Mouse (Mus musculus): ENCODE measurements around the gene Smurf2. TPM values are rescaled to one million over a fixed set of nuclear protein-coding genes. Genes with fewer than 3 reads are reported as not detected.

Smurf2 gene
- total RNA-seq, 2 experiments from 2014 or later = 36.1 to 37.0 TPM

- no peak for DNase-seq
Measured at GRCm38 (mm10) chr11:106907253-106907652, 13.3 kb downstream of the Smurf2 start.

- no peak for DNase-seq
Measured at GRCm38 (mm10) chr11:106905707-106906106, 14.8 kb downstream of the Smurf2 start.

GRCm38 (mm10) chr11:106899804-106900203 lies 20.7 kb downstream of the Smurf2 start:
- DNase-seq = no peak

DNA sequence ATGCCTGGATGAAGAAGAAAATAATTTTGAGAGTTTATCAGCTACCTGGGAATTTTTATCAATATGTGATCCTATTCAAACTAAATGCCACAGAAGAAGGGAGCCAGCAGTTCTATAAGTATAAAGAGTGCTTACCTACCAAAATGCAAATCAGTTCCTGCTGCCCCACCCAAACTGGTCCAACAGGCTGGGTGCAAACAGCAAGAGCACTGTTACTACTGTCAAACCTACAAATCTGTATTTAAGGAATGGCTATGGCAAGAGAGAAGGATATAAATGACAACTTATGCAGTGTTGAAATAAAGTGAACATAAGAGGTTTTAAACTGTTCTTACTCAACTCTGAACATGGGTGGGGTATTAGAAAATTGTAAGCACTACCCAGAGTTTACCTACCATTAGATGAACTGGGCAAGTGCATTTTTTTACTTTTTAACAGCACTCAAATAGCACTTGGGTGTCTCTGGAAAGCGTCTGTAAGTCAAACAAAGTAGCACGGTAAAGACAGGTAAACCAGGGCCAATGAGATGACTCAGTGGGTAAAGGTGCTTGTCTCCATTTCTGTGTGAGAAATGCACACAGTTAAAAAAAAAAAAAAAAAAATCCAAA lies 23.9 kb downstream of the Smurf2 start:
- no peak for DNase-seq

- DNase-seq = no peak
Measured at GRCm38 (mm10) chr11:106883656-106884055, 36.9 kb downstream of the Smurf2 start.

- DNase-seq = no peak
Measured at GRCm38 (mm10) chr11:106872650-106873049, 47.9 kb downstream of the Smurf2 start.

DNA sequence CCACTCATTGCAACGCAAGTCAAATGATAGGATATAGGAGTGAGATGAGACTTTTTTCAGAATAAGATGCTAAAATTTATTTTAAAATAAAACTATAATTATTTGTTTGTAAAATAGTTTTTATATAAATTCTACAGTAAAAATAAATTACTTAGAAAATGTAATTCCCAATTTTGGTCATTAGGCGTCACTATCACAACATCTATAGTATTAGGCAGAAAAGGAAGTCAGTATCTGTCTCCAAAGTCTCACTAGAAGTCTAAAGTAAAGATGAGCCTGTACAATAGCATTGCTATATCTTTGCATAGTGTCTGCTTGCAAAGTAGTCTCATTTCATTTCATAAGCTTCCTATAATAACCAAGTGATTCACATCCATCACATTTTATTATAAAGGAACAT lies 69.1 kb downstream of the Smurf2 start:
- DNase-seq = peak in 1 of 2 experiments; percentile 33

DNA sequence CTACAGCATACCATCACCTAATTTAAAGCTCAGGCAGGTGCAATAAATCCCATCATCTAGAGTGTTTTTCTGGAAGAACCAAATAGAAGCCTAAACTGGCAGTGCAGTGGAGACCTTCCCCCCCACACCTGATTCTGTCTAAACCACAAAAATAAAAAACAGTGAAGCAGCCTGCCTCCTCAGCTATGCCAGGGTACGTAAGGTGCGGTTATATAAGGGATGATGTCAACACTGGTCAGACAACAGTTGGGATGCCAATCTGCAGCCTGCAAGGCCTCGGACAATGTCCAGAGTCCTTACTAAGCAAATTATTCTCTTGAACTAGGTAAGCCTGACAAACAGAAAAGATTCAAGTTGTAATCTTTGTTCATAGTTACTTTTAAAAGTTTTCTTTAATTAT lies 78.5 kb downstream of the Smurf2 start:
- no peak for DNase-seq

DNA sequence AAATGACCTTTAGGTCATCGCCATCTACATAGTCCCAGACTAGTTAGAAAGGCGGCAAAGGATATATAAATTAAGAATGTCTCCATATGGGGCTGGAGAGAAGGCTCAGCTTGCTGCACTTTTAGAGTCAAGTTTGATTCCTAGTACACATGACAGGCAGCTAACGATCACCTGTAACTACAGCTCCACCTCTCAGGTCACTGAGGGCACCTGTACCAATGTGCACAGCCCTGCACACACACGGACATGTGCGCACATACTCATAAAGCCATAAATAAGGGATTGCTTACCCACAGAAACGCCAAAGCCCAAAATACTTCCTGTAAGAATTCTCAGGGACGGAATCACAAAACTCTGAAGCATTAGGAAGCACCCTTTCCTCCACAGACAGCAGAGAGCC lies 92.4 kb downstream of the Smurf2 start:
- no peak for DNase-seq

GRCm38 (mm10) chr11:106824403-106824802 lies 96.1 kb downstream of the Smurf2 start:
- DNase-seq = no peak

GRCm38 (mm10) chr11:106823741-106824140 lies 96.8 kb downstream of the Smurf2 start:
- no peak for DNase-seq

- DNase-seq = no peak
Measured at GRCm38 (mm10) chr11:106822911-106823310, 97.6 kb downstream of the Smurf2 start.

- no peak for DNase-seq
Measured at GRCm38 (mm10) chr11:106822491-106822890, 98.0 kb downstream of the Smurf2 start.

GRCm38 (mm10) chr11:106821397-106821796 lies 99.1 kb downstream of the Smurf2 start:
- no peak for DNase-seq

DNA sequence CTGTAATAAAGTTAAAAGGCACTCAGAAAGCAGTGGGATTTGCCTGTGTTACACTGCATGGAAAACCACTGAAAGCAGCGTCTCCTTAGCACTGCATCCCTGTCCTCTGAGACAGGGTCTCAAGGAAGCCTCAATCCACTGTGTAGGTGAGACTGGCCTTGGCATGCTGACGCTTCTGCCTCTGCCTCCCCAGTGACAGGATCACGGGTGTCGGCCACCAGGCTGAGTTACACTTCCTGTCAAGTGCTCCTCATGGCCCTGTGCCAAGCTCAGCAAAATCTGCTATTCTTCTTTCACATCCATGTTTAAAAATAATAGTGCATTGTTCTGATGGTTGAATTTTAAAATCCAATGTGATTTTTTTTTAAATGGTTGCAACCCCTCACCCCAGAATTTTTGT lies 99.5 kb downstream of the Smurf2 start:
- peak; percentile 75 to 87 for DNase-seq

DNA sequence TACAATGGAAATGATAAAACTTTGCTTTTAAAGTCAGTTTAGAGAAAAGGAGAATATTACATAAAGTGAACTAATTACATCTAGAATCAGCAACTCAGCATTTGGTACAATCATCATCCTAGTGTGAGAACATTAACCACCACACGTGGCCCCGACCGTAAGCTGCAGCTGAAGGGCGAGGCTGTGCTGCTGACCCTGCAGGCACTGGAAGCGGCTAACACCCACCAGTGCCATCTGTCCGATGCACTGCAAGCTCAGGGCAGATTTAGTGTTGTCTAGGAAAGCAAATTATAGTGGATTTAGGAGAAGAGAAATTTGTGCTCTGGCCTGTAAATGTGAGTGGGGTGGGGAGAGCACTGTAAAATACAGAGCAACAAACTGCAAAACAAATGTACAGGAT lies 100.3 kb downstream of the Smurf2 start:
- no peak for DNase-seq

DNA sequence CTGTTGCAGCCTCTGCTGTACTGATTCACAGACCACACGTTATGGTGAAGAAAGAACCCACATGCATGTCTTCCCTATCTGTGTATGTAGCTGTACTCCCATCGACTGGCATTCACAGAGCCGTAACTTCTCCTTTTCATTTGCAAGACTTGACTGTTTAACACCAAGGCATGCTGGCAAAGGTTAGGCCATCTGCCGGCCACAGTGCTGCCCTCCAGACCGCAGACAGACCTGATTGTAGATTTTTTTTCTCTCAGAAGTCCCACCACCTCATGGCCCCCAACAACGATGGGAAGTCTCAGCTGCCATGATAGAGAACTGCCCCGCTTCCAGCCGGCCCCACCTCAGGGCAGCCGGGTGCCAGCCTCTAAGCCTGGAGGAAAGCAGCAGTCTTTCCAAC lies 100.9 kb downstream of the Smurf2 start:
- no peak for DNase-seq

- DNase-seq = peak in 1 of 2 experiments; percentile 26
Measured at GRCm38 (mm10) chr11:106818341-106818740, 102.2 kb downstream of the Smurf2 start.

DNA sequence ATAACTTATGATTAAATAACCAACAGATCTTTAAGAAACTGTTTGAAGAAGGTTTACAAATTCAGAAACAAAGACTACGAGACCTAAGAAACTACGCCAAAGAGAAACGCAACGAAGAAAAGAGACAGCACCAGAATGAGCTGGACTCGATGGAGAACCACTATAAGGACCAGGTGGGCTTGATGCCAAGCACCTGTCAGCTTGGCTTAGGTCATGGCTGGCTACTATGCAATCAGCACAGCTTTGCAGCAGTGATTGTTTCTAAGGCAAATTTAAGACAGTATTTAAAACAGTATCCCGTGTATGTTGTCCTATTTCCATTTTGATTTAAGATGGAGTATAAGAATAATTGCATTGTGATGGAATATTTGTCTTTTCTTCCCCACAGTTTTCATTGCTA lies 102.7 kb downstream of the Smurf2 start:
- DNase-seq = no peak

DNA sequence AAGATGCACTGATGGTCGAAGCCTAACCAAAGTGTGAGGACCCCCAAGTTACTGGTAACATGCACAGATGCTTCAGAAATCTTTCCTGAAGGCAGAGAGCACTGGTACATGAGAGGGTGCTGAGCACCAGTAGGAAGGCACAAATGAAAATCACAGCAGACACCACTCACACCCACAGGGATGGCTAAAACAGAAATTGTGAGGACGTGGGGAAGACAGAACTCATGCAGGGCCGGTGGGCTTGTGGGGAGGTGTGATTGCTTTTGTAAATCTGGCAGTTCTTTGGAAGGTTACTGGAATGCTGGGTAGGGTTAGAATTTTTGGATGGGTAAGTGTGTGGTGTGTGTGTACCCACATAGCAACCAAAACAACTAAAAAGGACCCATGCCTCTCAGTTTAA lies 103.4 kb downstream of the Smurf2 start:
- no peak for DNase-seq

DNA sequence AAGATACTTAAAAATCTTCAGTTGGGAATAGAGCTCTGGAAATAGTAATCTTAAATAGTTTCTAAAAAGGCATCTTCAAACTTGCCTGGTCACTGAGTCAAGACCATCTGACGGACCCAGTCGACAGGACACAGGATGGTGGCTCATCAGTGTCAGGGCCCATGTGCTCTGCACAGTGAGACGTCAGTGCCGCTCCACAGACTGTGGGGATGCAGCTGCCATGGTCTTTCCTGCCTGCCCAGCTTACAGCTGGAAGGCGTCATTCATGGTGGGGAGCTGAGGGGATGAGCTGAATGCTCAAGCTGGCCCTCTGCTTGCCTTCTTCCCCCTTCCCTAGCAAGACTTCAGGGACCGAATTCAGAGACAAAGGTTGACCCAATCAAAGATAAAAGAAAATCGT lies 104.2 kb downstream of the Smurf2 start:
- DNase-seq = no peak

DNA sequence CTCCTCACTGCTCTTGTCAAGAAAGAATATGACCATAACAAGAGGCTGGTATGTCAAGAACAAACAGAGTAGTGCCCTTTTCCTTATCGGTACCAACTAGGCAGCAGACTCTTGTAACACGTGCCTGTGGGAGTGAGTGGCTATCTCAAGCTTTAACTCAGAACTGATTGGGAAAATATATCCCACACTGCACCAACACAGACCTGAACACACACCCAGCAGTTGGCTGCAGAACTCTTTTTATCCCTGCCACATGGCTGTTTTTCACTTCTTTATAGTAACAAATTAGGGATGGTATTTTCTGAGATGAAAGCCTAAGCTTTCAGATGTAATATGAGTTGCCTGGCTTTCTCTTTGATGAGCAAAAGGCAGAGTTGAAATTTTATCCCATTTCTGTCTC lies 104.8 kb downstream of the Smurf2 start:
- DNase-seq = no peak

GRCm38 (mm10) chr11:106815331-106815730 lies 105.2 kb downstream of the Smurf2 start:
- DNase-seq = no peak

GRCm38 (mm10) chr11:106814601-106815320 lies 105.8 kb downstream of the Smurf2 start:
- DNase-seq = no peak

Data from heart, adult 18-20 months (tissue).